Comparison of ENCODE assay signal across 7 mouse cellular contexts in genomic region chr1:84286682-84287111, GRCm38 (mm10).
DNase-seq lines count a peak whose midpoint lies in the region; ATAC-seq and TF ChIP-seq lines count a peak whose summit lies in the region.

No protein-coding gene starts in this region.

- H3K9ac ChIP-seq in heart, postnatal 0 days (replicated peaks; ENCODE audit: low read depth, low read length): no peak overlapping the region

- H3K9me3 ChIP-seq in heart, postnatal 0 days (replicated peaks; ENCODE audit: control insufficient read depth, low read length): no peaks in the 10 kb centered on the region

- H3K4me3 ChIP-seq in heart, postnatal 0 days (ENCODE audit: low read depth, low read length): no peak overlapping the region

- H3K36me3 ChIP-seq in heart, postnatal 0 days (replicated peaks; ENCODE audit: control insufficient read depth, insufficient read depth, low read length): no peaks in the 10 kb centered on the region

- POLR2A ChIA-PET in Patski (lab: Charles Lee): no interaction called here

- ATAC-seq in Patski: peak; percentile 81
- 0 out of 2 replicates have a peak, but pooled peaks have one; percentile 27 for ATAC-seq in heart, postnatal 0 days (ENCODE audit: insufficient read depth, low read depth)

- in situ Hi-C loops in Patski (cut with MboI; ENCODE audit: low pct_unique_long_range_greater_than_20kb): loop anchor here (10.0 kb wide), 3 partner anchors 152 to 542 kb away; no protein-coding TSS in a partner anchor

- 23% methylated on average over 6 of the region's 6 CpGs for WGBS in heart, postnatal 0 days

- H3K4me1 ChIP-seq in heart, postnatal 0 days (ENCODE audit: control insufficient read depth, insufficient read depth): no peaks in the 10 kb centered on the region; the same call in 1 of the 2 replicates

- TF ChIP-seq EP300 in heart, postnatal 0 days (IDR thresholded peaks at IDR 0.05; ENCODE audit: low read depth): no peak

- peak; percentile 91 for TF ChIP-seq CTCF in Patski (IDR thresholded peaks at IDR 0.05)
- peak; percentile 72 for TF ChIP-seq CTCF in heart, postnatal 0 days (IDR thresholded peaks at IDR 0.05; ENCODE audit: low read depth)

- H3K27ac ChIP-seq in heart, postnatal 0 days (ENCODE audit: low read depth): no peak overlapping the region

- DNase-seq in CD4-positive helper T cell, adult 2 months (ENCODE audit: low read depth, low spot score): peak; percentile 15
- peak; percentile 70 for DNase-seq in Patski (ENCODE audit: low read depth, low spot score)
- DNase-seq in embryo, embryonic 10 days (ENCODE audit: low spot score): peak; percentile 72
- DNase-seq in heart, postnatal 0 days (ENCODE audit: low spot score): peak; percentile 20
- DNase-seq in layer of hippocampus, adult 11-12 months (ENCODE audit: low spot score): peak; percentile 77
- peak; percentile 58 for DNase-seq in lung, postnatal 10 days
- DNase-seq in retina, postnatal 1 day: peak; percentile 80

- H3K27me3 ChIP-seq in Patski: no peaks in the 10 kb centered on the region
- peaks cover 25% of the 10 kb centered on the region for H3K27me3 ChIP-seq in heart, postnatal 0 days (ENCODE audit: control insufficient read depth, insufficient read depth, low read length)

- CTCF ChIA-PET in Patski (lab: Charles Lee): interaction anchor here (0.7 to 1.6 kb wide), 4 partner anchors 15 to 296 kb away, joined by 3 to 4 read pairs (median 4); no protein-coding TSS in a partner anchor

- H3K4me2 ChIP-seq in heart, postnatal 0 days (ENCODE audit: low read depth, low read length): no peak overlapping the region

Comparison
In these comparisons a context has a peak if more than half of its experiments do, and no peak if none do; other contexts are left out.
1. DNase-seq: peak in every context shown above with its lines; median percentile 80 in retina, postnatal 1 day; 77 in layer of hippocampus, adult 11-12 months; 72 in embryo, embryonic 10 days; 70 in Patski; 58 in lung, postnatal 10 days; 20 in heart, postnatal 0 days; 15 in CD4-positive helper T cell, adult 2 months.